Mouse (Mus musculus) spleen, postnatal 4 days (tissue): ENCODE results near the gene Cnot9.
"Not testable (repeated sequence)": the region's sequence is repeated elsewhere in the genome, so short reads cannot be mapped to it uniquely, and the experiment has no call there.

ENCODE experiments used
- DNase-seq, 2 experiments: peaks; one replicate each; pipeline ENCODE4 v3.0.0; 2022; ENCODE audit warnings: low spot score in 2 of 2

Cnot9 gene

DNA sequence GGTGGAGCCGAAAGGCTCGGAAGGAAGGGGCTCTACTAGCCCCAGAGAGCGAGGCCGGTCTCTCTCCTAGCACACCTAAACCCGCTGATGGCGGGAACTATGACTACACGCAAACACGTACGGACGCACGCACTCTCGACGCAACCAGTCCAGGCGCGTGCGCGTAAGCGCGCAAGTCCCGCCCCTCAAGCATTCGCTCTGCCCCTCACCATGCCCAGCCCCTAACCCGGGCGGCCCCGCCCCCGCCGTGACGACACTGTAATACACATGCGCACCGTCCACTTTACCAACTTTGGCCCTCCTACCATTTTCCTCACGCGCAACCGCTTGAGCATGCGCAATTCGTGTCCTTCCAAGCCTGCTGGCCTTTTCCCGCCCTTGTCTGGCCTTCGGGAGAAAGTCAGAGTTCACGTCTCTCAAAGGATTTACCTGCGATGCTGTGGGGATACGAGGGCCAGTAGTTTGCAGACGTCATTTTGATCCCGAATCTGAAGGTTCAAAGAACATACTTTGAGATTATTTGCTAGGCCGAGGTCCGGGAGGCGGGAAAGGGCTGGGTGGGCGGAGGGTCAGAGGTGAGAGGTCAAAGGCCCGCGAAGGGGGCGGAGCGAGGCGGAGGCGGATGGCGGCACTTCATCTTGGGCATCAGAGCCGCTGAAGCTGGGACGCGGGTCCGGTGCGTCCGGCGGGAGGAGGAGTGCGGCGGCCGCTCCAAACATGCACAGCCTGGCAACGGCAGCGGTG, at the start of gene Cnot9:
Gene Cnot9 (plus strand): TSS at position 338 of the 744 bp plus-strand sequence.
- DNase-seq, result peak; percentile 100

- DNase-seq, result peak in 1 of 2 experiments; percentile 15
These were observed 45.6 kb upstream of the Cnot9 start for GRCm38 (mm10) chr1:74460273-74460672.

DNA sequence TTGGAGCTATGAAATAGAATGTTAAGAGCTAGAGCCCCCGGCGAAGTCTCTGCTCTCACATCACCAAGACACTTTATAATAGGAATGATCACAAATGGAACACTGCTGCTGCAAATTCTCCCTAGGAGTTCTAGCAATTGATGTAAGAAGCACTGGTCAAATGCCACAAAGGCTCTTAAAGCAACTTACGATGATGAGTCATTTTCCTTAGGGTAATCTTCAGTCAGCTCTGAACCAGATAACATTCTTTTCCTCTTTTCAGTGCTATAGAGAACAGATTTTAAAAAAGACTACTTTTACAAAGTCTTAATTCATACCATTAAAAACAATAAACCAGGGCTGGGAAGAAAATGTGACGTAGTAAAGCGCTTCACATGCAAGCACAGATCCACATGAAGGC, 20.1 kb upstream of the Cnot9 start:
- DNase-seq, result no peak

GRCm38 (mm10) chr1:74501106-74501505, 4.8 kb upstream of the Cnot9 start:
- DNase-seq, result no peak

- DNase-seq, result no peak
These were observed 501 bp upstream of the Cnot9 start for GRCm38 (mm10) chr1:74505393-74505720.

GRCm38 (mm10) chr1:74506471-74506881, 618 bp downstream of the Cnot9 start:
- DNase-seq, result peak; percentile 65 to 83

GRCm38 (mm10) chr1:74507780-74508179, 1.9 kb downstream of the Cnot9 start:
- DNase-seq, result no peak

DNA sequence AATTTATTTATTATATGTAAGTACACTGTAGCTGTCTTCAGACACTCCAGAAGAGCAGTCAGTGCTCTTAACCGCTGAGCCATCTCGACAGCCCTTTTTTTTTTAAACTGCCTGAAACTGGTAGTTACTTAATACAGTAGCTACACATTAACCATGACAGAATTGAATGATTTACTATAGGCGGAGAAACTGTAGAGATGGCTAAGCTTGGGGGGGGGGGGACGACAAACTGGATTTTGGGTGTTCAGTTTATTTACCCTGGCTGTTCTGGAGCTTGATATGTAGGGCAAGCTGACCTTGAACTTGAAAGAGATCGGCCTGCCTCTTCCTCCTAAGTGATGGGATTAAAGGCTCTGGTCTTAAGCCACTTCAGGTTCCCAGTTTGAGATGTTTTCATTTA, 5.4 kb downstream of the Cnot9 start:
- DNase-seq, result no peak

- DNase-seq, result not testable (repeated sequence)
These were observed 7.1 kb downstream of the Cnot9 start for GRCm38 (mm10) chr1:74512999-74513398.

DNA sequence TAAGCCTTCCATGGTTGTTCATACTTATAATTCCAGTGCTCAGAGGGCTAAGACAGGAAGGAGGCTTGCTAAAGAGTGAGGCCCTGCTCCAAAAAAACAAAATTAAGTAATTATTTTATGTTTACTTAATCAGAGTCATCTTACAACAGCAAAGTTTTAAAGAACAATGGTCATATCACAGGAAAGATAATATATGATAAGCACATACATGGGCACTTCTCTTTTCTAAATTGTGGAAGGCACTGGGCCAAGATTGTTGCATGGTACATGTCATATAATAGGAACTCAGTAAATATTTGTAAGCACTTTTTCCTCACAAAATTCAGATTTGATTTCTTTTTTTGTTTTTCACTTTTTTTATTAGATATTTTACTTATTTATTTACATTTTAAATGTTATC, 14.0 kb downstream of the Cnot9 start:
- DNase-seq, result no peak

DNA sequence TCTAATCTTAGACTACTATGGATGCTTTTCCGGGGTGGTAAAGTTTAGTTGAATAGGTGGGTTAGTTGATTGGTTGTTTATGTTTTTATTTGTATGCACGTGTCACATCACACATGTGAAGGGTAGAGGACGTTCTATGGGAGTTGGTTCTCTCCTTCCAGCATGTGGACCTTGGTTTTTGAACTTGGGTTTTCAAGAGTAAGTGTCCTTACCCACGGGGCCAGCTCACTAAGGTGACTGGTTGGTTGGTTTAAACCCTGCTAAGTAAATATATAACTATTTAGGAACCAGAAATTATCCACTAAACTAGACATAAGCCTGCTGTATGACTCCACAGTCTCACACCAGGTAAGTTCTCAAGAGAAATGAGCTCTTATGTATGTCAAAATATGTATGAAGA, 18.9 kb downstream of the Cnot9 start:
- no peak for DNase-seq

DNA sequence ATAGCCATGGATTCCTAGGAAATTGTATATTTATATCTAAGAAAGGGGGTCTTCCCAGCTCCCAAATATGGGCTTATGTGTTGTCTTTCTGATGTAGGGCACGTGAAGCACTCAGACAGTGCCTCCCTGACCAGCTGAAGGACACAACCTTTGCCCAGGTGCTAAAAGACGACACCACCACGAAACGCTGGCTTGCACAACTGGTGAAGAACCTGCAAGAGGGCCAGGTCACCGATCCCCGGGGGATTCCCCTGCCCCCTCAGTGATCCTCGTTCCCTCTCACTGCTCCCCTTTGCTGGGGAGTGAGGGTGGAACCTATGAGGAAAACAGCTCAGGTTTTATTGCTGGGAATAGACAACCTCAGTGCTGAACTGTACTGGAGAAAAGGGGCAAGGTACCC, 22.7 kb downstream of the Cnot9 start:
- no peak for DNase-seq

DNA sequence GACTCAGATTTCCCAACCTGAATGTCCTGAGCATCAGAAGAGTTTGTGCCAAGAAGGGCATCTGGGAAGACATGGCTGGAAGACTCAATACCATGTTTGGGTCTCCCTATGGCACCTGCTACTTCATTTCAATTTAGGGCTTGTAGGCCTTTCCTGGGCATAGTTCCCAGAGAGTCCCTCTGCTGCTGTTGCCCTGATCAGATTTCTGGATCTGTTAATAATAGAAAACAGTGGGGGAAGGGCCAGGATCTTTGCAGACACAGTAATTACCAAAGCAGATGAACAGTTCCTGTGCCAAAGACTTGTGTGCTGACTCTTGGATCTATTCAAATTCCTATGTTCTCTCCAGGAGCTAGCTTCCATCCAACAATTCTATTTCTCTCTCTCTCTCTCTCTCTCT, 32.8 kb downstream of the Cnot9 start:
- no peak for DNase-seq

DNA sequence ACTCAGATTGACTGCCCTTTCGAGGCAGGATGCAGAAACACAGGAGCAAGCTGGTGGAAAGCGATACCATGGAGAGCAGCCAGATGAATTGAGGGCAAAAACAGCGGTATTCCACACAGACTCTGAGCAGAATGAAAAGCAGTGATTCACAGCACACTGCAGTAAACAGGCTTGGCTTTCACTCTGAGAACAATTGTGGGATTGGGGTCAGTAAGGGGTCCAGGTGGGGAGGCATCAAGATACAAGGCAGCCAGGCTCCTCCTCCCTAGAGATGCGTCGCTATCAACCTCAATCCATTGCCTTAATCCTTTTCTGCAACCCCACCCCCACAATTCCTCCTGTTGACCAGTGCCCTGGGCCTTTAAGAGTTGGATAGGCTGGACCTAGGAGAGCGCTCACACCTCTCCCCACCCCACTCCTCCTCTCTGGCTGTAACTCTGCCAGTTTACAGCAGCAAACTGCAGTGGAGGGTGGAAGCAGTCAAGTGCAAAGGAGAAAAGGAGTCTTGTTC, 36.6 kb downstream of the Cnot9 start, which contains the start of gene Plcd4:
Gene Plcd4 (plus strand): TSS at position 438 of the 511 bp plus-strand sequence.
- DNase-seq, result no peak

DNA sequence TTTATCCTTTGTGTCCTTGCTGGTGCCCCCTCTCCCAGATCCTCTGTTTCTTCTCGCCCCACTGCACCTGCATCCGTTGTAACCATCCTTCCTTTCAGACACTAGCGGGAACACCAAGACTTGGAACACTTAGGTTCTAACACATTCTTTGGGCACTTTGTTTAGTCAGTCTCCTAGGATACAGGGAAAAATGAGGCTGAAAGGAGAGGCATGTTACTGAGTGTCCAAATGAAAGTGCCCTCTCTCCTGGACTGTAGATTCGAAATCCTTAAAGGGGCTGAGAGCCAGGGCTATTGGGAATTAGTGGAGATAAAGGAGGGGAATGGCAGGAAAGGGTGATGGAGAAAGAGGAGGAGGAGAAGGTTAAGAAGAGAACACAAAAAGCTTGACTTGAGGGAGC, 38.3 kb downstream of the Cnot9 start, which contains the start of gene Usp37:
Gene Usp37 (minus strand): TSS at position 101 of the 400 bp plus-strand sequence.
- no peak for DNase-seq

DNA sequence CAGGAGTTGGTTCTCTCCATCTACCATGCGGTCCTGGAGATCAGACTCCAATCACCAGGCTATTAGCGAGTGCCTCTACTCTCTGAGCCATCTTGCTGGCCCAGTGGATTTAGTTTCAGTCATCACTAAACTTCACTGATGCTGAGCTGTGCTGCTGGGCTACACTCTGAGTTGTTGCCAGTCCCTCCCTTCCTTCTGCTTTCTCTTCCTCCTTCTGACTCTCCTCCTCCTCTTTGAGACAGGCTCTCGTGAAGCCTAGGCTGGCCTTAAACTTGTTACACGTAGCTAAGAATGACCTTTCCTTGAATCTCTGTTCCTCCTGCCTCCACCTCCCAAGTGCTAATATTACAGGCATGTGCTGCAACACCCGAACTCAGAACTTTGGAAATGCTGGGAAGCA, 53.2 kb downstream of the Cnot9 start:
- no peak for DNase-seq

DNA sequence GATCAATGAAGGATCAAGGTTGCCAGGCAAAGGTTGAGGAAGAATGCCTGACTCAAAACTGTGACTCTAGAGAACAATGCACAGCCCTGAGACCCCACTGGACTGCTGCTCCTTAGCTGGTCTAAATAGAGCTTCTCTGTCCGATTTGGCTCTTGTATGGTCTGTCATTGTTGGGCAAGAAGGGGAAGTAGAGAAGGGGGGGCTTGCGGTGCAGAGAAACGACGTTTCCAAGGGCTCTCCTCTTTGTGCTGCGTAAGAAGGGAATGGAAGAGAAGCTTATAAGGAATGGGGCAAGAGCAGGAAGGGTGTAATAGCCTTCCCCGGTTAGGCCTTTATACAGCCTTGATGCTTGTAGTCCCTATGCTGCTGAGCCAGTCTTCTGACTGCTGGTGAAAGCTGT, 60.0 kb downstream of the Cnot9 start:
- no peak for DNase-seq

GRCm38 (mm10) chr1:74569739-74570719, 64.2 kb downstream of the Cnot9 start:
- no peak for DNase-seq
